Mouse (Mus musculus): Measurements from ENCODE around the gene Antxr1. TPM values are rescaled to one million over a fixed set of nuclear protein-coding genes. Genes with fewer than 3 reads are reported as not detected.

The Antxr1 gene
- total and polyA plus RNA-seq, 3 experiments = 0.16 to 0.23 (median 0.21) TPM

- dilution Hi-C loops (cut with MboI; ENCODE audit: extremely low pct_ligation_motif_present, extremely low pct_unique_long_range_greater_than_20kb, low sequenced_read_pairs) (no loop called here), in situ Hi-C loops (cut with MboI; ENCODE audit: low pct_ligation_motif_present, low pct_unique_long_range_greater_than_20kb, low sequenced_read_pairs) (no loop called here)
- H3K9me3 ChIP-seq (replicated peaks; ENCODE audit: low read length) = no peaks in the 10 kb centered on the region
- TF ChIP-seq MAZ (IDR thresholded peaks at IDR 0.05; ENCODE audit: low read depth, low read length) = no peak
- TF ChIP-seq RAD21 (IDR thresholded peaks at IDR 0.05; ENCODE audit: low read depth, low read length) = no peak
- TF ChIP-seq KAT2A (IDR thresholded peaks at IDR 0.05; ENCODE audit: insufficient replicate concordance, low read length) = no peak
- no peak for TF ChIP-seq HCFC1 (IDR thresholded peaks at IDR 0.05; ENCODE audit: low read depth, low read length)
- no peak for TF ChIP-seq PAX5 (IDR thresholded peaks at IDR 0.05; ENCODE audit: low read length)
- TF ChIP-seq ZKSCAN1 (IDR thresholded peaks at IDR 0.05; ENCODE audit: borderline replicate concordance, low read depth, low read length) = no peak
- TF ChIP-seq UBTF (IDR thresholded peaks at IDR 0.05; ENCODE audit: low read depth, low read length) = no peak
- no peak for TF ChIP-seq NRF1 (IDR thresholded peaks at IDR 0.05; ENCODE audit: low read depth, low read length)
- no peak for TF ChIP-seq MXI1 (IDR thresholded peaks at IDR 0.05; ENCODE audit: low read depth, low read length)
- no peak for TF ChIP-seq BHLHE40 (IDR thresholded peaks at IDR 0.05; ENCODE audit: low read depth, low read length)
- no peak for TF ChIP-seq ELF1 (IDR thresholded peaks at IDR 0.05; ENCODE audit: low read depth, low read length)
- no peak for TF ChIP-seq ZC3H11A (IDR thresholded peaks at IDR 0.05; ENCODE audit: low read depth, low read length)
- no peak for TF ChIP-seq TBP (conservative IDR thresholded peaks at IDR 0.05; ENCODE audit: low read depth, low read length)
- H3K27ac ChIP-seq (ENCODE audit: insufficient read depth, low read depth) = no peak overlapping the region
- H3K36me3 ChIP-seq (replicated peaks in 1 of 2; ENCODE audit: control insufficient read depth in 1 of 2, insufficient read depth in 1 of 2, low read length in 1 of 2) = no peaks in the 10 kb centered on the region
- H3K4me3 ChIP-seq (replicated peaks in 1 of 3; ENCODE audit: low read depth in 2 of 3, low read length in 2 of 3, poor library complexity in 1 of 3) = no peak overlapping the region
- DNase-seq (ENCODE audit: extremely low read depth) = no peak
- H3K9ac ChIP-seq (ENCODE audit: insufficient read depth, low read depth) = no peak overlapping the region
- H3K27me3 ChIP-seq (replicated peaks) = peaks cover 1% of the 10 kb centered on the region
- H3K4me1 ChIP-seq (ENCODE audit: control insufficient read depth in 1 of 2, insufficient read depth in 2 of 2) = no peaks in the 10 kb centered on the region; a peak in 1 of 4 replicates
- H3K79me2 ChIP-seq (replicated peaks; ENCODE audit: control insufficient read depth, extremely low read depth, insufficient read depth, poor library complexity, severe bottlenecking) = no peaks in the 10 kb centered on the region
- peak overlapping the region; percentile 57; the same call in 1 of the 2 replicates for H3K4me2 ChIP-seq (ENCODE audit: insufficient read depth, low read depth, poor library complexity, severe bottlenecking)
Observed at GRCm38 (mm10) chr6:87335935-87336295, 294 bp upstream of the Antxr1 start.

- peaks cover 1% of the 10 kb centered on the region for H3K27me3 ChIP-seq (replicated peaks)
- H3K79me2 ChIP-seq (replicated peaks; ENCODE audit: control insufficient read depth, extremely low read depth, insufficient read depth, poor library complexity, severe bottlenecking) = no peaks in the 10 kb centered on the region
- no peaks in the 10 kb centered on the region for H3K9me3 ChIP-seq (replicated peaks; ENCODE audit: low read length)
- peak overlapping the region; percentile 57 for H3K4me2 ChIP-seq (ENCODE audit: insufficient read depth, low read depth, poor library complexity, severe bottlenecking)
- in situ Hi-C loops (cut with MboI; ENCODE audit: low pct_ligation_motif_present, low pct_unique_long_range_greater_than_20kb, low sequenced_read_pairs) = no loop called here
- dilution Hi-C loops (cut with MboI; ENCODE audit: extremely low pct_ligation_motif_present, extremely low pct_unique_long_range_greater_than_20kb, low sequenced_read_pairs) = no loop called here
- H3K4me1 ChIP-seq (ENCODE audit: control insufficient read depth in 1 of 2, insufficient read depth in 2 of 2) = no peaks in the 10 kb centered on the region; a peak in 1 of 4 replicates
- no peak for DNase-seq (ENCODE audit: extremely low read depth)
- TF ChIP-seq KAT2A (IDR thresholded peaks at IDR 0.05; ENCODE audit: insufficient replicate concordance, low read length) (no peak), E2F4 (IDR thresholded peaks at IDR 0.05; ENCODE audit: insufficient replicate concordance, low read depth, low read length) (no peak), UBTF (IDR thresholded peaks at IDR 0.05; ENCODE audit: low read depth, low read length) (no peak), PAX5 (IDR thresholded peaks at IDR 0.05; ENCODE audit: low read length) (no peak), ELF1 (IDR thresholded peaks at IDR 0.05; ENCODE audit: low read depth, low read length) (no peak), POLR2AphosphoS2 (IDR thresholded peaks at IDR 0.05; ENCODE audit: low read depth, low read length) (no peak), JUND (conservative IDR thresholded peaks at IDR 0.05; ENCODE audit: low read depth, low read length) (no peak), MYC (IDR thresholded peaks at IDR 0.05; ENCODE audit: low read depth, low read length) (no peak), HCFC1 (IDR thresholded peaks at IDR 0.05; ENCODE audit: low read depth, low read length) (no peak), MAX (IDR thresholded peaks at IDR 0.05; ENCODE audit: low read length) (no peak), MXI1 (IDR thresholded peaks at IDR 0.05; ENCODE audit: low read depth, low read length) (no peak), ETS1 (conservative IDR thresholded peaks at IDR 0.05; ENCODE audit: low read depth, low read length) (no peak), EP300 (IDR thresholded peaks at IDR 0.05; ENCODE audit: low read length) (no peak), CTCF (conservative IDR thresholded peaks at IDR 0.05 in 1 of 2, IDR thresholded peaks at IDR 0.05 in 1 of 2; ENCODE audit: low read depth in 2 of 2, low read length in 2 of 2) (no peak), USF1 (IDR thresholded peaks at IDR 0.05; ENCODE audit: low read depth, low read length) (no peak), ZMIZ1 (IDR thresholded peaks at IDR 0.05; ENCODE audit: low read depth, low read length) (no peak), ZKSCAN1 (IDR thresholded peaks at IDR 0.05; ENCODE audit: borderline replicate concordance, low read depth, low read length) (no peak)
- H3K27ac ChIP-seq (ENCODE audit: insufficient read depth, low read depth) = no peak overlapping the region
- H3K4me3 ChIP-seq (replicated peaks in 1 of 3; ENCODE audit: low read depth in 2 of 3, low read length in 2 of 3, poor library complexity in 1 of 3) = no peak overlapping the region
- H3K9ac ChIP-seq (ENCODE audit: insufficient read depth, low read depth) = no peak overlapping the region
- no peaks in the 10 kb centered on the region for H3K36me3 ChIP-seq (replicated peaks in 1 of 2; ENCODE audit: control insufficient read depth in 1 of 2, insufficient read depth in 1 of 2, low read length in 1 of 2)
Observed at GRCm38 (mm10) chr6:87334361-87335090, 1.1 kb downstream of the Antxr1 start.
